Mouse (Mus musculus): ENCODE measurements around the gene Krt80.

- TF ChIP-seq POLR2A (IDR thresholded peaks at IDR 0.05; ENCODE audit: control insufficient read depth, extremely low read depth, insufficient read depth, low read length, poor library complexity) = no peak
- no peak for TF ChIP-seq CTCF (IDR thresholded peaks at IDR 0.05; ENCODE audit: borderline replicate concordance, control insufficient read depth, extremely low read depth, insufficient read depth, low read length, poor library complexity)
Measured at GRCm38 (mm10) chr15:101378646-101379045, 8.7 kb upstream of the Krt80 start.

Data from thymus, adult 2 months (tissue).